Mouse (Mus musculus) retina, postnatal 1 day (tissue): ENCODE data around the gene Tyw1.

Experiments
- DNase-seq: peaks from one replicate; pipeline ENCODE4 v3.0.0-alpha.2; 2012

Tyw1 gene

GRCm38 (mm10) chr5:130266651-130267050 lies 11.2 kb downstream of the Tyw1 start:
- DNase-seq = peak; percentile 48

GRCm38 (mm10) chr5:130267316-130267715 lies 11.9 kb downstream of the Tyw1 start:
- DNase-seq = peak; percentile 30

- no peak for DNase-seq
Observed at GRCm38 (mm10) chr5:130268976-130269375, 13.6 kb downstream of the Tyw1 start.

GRCm38 (mm10) chr5:130272344-130272743 lies 16.9 kb downstream of the Tyw1 start:
- no peak for DNase-seq

- DNase-seq = no peak
Observed at GRCm38 (mm10) chr5:130273046-130273445, 17.6 kb downstream of the Tyw1 start.

GRCm38 (mm10) chr5:130275509-130275908 lies 20.1 kb downstream of the Tyw1 start:
- peak; percentile 60 for DNase-seq

GRCm38 (mm10) chr5:130278011-130278472 lies 22.6 kb downstream of the Tyw1 start:
- no peak for DNase-seq

- DNase-seq = no peak
Observed at GRCm38 (mm10) chr5:130283079-130283732, 27.8 kb downstream of the Tyw1 start.

GRCm38 (mm10) chr5:130288106-130288505 lies 32.7 kb downstream of the Tyw1 start:
- DNase-seq = no peak

GRCm38 (mm10) chr5:130290242-130290641 lies 34.8 kb downstream of the Tyw1 start:
- no peak for DNase-seq

- DNase-seq = no peak
Observed at GRCm38 (mm10) chr5:130290775-130291174, 35.4 kb downstream of the Tyw1 start.

- no peak for DNase-seq
Observed at GRCm38 (mm10) chr5:130292976-130293375, 37.6 kb downstream of the Tyw1 start.

GRCm38 (mm10) chr5:130293941-130294340 lies 38.5 kb downstream of the Tyw1 start:
- no peak for DNase-seq

- no peak for DNase-seq
Observed at GRCm38 (mm10) chr5:130294598-130294997, 39.2 kb downstream of the Tyw1 start.

GRCm38 (mm10) chr5:130296071-130296470 lies 40.7 kb downstream of the Tyw1 start:
- DNase-seq = no peak

- no peak for DNase-seq
Observed at GRCm38 (mm10) chr5:130298831-130299460, 43.5 kb downstream of the Tyw1 start.

GRCm38 (mm10) chr5:130299526-130299925 lies 44.1 kb downstream of the Tyw1 start:
- DNase-seq = no peak

- no peak for DNase-seq
Observed at GRCm38 (mm10) chr5:130303611-130304010, 48.2 kb downstream of the Tyw1 start.

- no peak for DNase-seq
Observed at GRCm38 (mm10) chr5:130307921-130308320, 52.5 kb downstream of the Tyw1 start.

- DNase-seq = no peak
Observed at GRCm38 (mm10) chr5:130310077-130310476, 54.7 kb downstream of the Tyw1 start.

GRCm38 (mm10) chr5:130310827-130311226 lies 55.4 kb downstream of the Tyw1 start:
- no peak for DNase-seq

- DNase-seq = no peak
Observed at GRCm38 (mm10) chr5:130313488-130313887, 58.1 kb downstream of the Tyw1 start.

GRCm38 (mm10) chr5:130314926-130315325 lies 59.5 kb downstream of the Tyw1 start:
- DNase-seq = no peak

GRCm38 (mm10) chr5:130316321-130316720 lies 60.9 kb downstream of the Tyw1 start:
- DNase-seq = no peak

GRCm38 (mm10) chr5:130319783-130320182 lies 64.4 kb downstream of the Tyw1 start:
- DNase-seq = no peak
